Mouse (Mus musculus) midbrain, embryonic 13.5 days (tissue): ENCODE measurements around the gene Mrgprf. TPM values are rescaled to one million over a fixed set of nuclear protein-coding genes. Genes with fewer than 3 reads are reported as not detected.

Source experiments
- polyA plus RNA-seq: library from polyadenylated mRNA; unstranded; fragments of >200 nt; fragmentation: Nextera tagmentation; extraction: Ambion mirVana; gene quantifications from 2 replicates; pipeline ENCODE4 v1.2.1, GENCODE M21; 2015

The Mrgprf gene
- polyA plus RNA-seq, 1 experiment from 2014 or later: 2.4 TPM

Other genes with a start within 250 kb of the Mrgprf start
- 0.34 TPM in 1 of 2 replicates, not detected in the other for gene 1810010D01Rik, start 92.7 kb upstream of the Mrgprf start, polyA plus RNA-seq
- 2.7 and 4.2 TPM in 2 replicates for gene Tpcn2, start 16.8 kb upstream of the Mrgprf start, polyA plus RNA-seq
- not detected in 2 replicates for gene Mrgprd, start 14.0 kb downstream of the Mrgprf start, polyA plus RNA-seq